Mouse (Mus musculus): ENCODE measurements around the gene Slc35d3.

Gene Slc35d3

DNA sequence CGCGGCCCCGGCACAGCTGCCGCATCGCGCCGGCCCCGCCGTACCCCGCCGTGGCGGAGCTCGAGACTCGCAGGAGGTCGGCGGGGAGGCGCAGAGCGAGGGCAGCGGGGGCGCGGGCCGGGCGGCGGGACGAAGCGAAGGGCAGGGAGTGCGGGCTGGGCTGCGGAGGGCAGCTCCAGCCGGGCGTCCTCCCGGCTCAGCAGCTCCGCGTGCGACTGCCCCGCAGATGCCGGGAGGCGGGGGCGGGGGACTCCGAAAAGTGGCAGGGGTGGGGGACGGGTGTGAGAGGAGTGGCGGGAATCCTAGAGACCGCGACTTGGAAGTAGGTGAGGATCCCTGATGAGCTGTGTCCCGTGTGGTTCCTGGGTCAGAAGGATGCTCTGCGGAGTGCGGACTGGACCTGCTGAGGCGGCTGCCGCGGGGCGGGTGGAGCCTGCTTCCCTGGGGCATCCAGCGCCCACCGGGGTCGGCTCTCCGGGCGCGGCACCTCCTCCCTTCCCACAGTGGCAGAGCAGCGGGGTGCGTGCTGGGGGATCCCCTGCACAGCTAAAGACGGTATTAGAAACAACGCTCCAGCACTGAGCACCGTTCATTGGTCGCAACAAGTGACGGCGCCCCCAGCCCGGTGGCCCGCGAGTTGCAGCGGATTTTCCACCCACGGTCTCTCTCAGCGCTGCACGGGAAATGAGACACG lies at the start of gene Slc35d3:
Slc35d3 (minus strand) TSS at position 462 of the 694 bp plus-strand sequence.
- DNase-seq (ENCODE audit: extremely low spot score, low spot score), result peak; percentile 77

DNA sequence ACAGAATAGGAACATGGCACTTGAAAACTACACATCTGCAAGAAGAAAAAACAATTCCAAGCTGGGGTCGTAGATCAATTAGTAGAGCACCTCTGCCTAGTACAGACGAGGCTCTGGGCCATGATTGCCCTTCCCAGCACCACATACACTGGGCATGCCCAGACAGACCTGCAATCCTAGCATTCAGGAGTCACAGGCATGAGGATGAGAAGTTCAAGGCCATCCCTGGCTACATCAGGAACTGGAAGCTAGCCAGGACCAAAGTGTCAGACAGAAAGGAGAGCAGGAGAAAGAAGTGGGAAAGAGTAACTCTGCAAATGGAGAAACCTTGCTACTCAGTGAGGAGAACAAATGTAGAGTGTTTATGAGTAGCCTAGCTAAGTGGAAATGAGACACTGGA lies 48.9 kb upstream of the Slc35d3 start:
- DNase-seq (ENCODE audit: extremely low spot score, low spot score), result no peak

DNA sequence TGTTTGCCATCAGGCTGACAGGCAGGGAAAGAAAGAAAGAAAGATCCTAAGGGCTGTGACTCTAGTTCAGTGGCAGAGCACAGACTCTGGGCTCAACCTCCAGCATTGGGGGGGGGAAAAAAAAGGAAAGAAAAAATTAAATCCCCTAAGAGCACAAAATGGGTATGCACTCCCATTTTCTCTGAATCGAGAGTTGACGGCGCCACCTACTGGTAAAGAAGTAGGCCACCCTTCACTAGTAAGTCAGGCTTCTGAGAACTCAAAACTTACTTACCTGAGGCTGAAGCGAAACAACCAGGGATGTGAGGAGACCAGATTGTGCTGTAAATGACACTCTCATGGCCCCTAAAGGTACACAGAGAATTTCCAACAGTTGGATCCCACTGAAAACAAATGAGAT lies 42.7 kb upstream of the Slc35d3 start:
- DNase-seq (ENCODE audit: extremely low spot score, low spot score), result peak; percentile 33

DNA sequence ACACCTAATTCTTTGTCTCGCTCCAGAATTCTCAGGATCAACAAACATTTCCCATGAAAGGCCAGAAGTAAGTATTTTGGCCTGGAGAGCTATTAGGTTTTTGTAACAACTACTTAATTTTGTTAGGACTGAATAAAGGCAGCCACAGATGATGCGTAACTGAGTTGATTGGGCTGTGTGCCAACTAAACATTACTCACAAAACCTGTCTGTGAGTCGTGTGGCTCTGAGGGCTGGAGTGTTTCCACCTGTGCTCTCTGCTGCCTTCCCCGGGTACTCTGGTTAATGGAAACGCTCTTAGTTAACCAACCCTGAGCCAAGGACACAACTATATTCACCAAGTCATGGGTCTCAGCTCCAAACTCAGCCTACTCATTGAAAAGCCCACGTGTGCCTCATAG lies 41.9 kb upstream of the Slc35d3 start:
- DNase-seq (ENCODE audit: extremely low spot score, low spot score), result no peak

DNA sequence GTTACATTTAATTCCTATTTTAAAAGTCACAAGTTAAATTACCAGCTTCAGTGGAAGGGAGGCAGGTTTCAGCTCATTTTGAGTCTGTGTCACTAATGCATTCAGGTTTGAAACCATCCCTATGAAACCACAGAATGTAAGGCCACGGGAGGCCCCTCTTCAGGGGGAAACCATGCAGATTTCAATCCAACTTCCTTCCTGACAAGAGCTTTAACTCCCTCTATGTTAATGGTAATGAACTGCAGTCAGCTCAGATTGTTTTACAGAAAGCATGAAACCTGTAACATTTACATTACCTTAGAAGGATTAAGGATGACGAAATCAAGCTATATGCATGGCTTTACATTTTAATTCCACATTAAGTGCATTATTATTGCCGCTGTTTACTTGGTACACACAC lies 40.4 kb upstream of the Slc35d3 start:
- no peak for DNase-seq (ENCODE audit: extremely low spot score, low spot score)

DNA sequence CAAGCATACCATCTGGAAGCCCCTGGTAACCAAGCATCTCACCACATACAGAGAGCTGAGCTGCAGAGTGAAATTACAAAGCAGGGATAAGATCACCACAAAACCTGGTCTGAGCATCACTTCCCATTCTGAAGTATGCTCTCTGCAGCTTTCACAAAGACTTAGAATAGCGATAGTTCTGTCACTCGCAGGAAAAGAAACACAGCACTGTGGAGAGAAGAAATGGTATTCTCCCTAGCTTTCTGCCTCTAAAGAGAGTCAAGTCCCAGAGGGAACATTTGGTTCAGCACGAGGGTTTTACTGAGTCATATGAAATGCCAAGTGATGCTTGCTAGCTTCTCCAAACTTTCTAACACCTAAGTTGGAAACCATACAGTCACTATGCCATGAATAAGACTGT lies 38.6 kb upstream of the Slc35d3 start:
- no peak for DNase-seq (ENCODE audit: extremely low spot score, low spot score)

DNA sequence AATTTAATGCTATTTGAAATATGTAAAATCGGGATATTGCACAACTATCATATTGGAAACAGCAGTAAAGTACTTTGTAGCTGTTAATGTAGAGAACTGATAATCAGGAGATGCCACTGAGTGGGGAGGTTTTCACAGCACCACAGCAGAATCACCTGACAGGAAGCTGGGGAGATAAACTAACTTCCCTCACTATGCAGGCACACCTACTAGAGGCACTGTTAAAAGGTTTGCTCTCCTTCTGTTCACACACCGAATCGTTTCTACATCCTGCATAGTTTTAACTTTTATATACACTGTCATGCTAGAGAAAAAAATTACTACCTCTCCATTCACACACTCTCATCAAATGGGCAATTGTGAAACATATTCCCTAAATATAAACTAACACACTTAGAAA lies 35.0 kb upstream of the Slc35d3 start:
- no peak for DNase-seq (ENCODE audit: extremely low spot score, low spot score)

DNA sequence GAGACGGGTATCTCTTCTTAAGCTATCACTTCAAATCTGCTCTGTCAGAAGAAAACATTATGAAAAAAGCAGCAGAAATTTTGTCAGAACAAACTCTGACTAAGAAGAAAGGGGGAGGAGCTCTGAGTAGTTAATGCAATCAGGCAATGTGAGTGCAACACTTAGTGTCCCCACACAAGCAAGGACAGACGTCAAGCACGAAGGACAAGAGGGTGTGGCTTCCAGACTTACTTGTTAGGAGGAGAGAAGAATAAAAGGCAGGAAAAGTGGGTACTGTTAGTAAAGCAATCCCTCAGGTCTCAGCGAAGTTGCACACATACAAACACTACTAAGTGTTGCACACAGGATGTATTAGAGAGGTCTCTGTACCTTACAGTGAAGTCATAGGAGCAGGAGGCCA lies 33.1 kb upstream of the Slc35d3 start:
- DNase-seq (ENCODE audit: extremely low spot score, low spot score), result no peak

DNA sequence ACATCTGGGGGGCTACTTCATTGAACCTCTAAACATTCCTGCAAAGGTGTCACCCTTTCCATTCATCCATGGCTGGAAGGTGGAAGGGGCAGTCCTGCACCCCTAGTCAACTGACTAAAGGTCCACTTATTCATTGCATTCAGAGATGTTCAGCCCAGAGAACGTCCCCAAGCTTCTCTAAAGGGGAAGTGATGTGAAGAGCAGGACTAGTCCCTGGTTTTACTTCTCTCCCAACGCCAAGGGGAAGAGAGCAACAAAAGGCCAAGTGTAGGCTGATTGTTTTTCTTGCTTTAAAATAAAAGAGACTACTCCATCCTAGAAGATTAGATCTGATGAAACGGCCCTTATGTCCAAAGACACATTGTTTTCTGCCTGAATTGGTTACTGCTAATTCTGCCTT lies 29.2 kb upstream of the Slc35d3 start:
- no peak for DNase-seq (ENCODE audit: extremely low spot score, low spot score)

DNA sequence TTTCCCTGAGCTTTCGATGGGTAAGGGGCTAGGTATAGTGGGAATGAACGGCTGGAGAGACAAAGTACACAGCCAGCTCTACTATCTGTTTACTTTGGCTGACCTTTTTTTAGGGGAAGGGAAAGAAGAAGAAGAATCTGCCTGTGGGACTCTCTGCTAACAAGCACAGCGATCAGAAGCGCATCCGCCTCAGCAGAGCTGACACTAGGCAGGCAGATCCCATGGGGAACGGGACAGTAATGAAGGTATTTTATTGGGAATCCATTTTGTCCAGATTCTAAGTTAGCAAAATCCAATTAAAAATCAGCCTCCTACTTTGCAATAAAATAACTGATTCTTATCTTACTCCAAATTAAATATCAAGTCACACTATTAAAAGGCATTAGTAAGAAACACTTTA lies 27.9 kb upstream of the Slc35d3 start:
- DNase-seq (ENCODE audit: extremely low spot score, low spot score), result no peak

DNA sequence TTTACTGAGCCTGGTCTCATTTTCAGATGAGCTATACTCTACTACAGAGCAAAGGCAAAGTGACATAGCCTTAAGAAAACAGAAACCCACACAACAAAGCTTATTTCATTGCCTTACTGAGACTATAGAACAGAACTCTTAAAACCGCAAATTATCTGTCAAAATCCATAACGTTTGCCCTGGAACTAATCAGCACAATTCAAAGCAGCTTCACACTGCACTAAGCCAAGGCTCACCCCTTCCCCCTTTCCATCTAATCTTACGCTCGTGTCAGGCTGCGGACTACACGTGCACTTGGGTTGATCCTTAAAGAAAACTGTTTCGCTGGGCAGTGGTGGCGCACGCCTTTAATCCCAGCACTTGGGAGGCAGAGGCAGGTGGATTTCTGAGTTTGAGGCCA lies 26.4 kb upstream of the Slc35d3 start:
- DNase-seq (ENCODE audit: extremely low spot score, low spot score), result no peak

DNA sequence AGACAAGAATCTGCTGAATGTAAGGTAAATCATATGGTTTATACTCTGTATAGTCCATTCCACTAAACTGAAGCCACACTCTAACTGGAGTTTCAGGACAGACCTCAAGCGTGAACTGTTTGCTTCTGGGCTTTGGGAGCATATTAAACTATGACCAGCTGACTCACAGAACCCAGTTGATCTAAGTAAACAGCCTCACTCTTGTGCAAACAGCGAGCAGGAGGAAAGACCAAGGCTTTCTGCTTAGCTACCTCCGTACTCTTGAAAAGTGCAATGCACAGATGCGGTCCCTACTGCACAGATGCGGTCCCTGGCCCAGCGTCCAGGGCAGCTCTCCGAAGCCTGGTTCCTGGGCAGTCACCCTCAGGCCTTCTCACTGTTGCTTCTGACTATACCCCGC lies 26.0 kb upstream of the Slc35d3 start:
- DNase-seq (ENCODE audit: extremely low spot score, low spot score), result no peak

DNA sequence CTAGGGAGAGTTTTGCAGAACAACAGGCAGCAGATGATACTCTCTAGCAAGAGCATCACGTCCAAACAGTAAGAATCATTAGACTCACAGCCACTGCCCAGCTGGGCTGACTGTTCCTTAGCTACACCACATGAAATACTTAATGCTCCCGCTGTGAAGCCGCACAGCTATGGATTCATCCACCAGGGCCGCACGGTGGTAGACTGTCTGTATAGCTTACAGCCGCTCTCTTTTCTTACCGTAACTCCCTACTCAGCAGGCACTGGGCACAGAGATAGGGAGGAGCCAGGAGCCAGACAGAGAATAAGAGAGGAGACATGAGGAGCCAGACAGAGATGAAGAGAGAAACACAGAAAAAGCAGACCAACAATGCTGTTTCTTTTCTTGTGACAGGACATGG lies 25.4 kb upstream of the Slc35d3 start:
- no peak for DNase-seq (ENCODE audit: extremely low spot score, low spot score)

DNA sequence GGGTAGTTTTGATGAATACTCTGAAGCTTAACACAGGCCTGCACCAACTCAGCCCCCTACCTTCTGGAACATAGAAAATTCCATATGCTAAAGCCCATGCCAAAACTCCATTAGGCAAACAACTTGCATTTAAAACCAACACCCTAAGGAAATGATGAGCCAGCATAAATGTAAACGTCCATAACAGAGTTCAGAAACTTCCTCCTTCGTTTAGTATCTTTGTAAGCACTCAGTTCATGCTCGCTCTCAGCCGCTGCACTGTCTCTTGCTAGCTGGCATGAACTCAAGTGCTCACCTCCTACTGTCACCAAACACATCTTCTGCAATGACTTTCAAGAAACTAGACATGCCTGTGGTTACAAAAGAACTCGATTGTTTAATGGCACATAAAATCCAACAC lies 24.1 kb upstream of the Slc35d3 start:
- DNase-seq (ENCODE audit: extremely low spot score, low spot score), result no peak

DNA sequence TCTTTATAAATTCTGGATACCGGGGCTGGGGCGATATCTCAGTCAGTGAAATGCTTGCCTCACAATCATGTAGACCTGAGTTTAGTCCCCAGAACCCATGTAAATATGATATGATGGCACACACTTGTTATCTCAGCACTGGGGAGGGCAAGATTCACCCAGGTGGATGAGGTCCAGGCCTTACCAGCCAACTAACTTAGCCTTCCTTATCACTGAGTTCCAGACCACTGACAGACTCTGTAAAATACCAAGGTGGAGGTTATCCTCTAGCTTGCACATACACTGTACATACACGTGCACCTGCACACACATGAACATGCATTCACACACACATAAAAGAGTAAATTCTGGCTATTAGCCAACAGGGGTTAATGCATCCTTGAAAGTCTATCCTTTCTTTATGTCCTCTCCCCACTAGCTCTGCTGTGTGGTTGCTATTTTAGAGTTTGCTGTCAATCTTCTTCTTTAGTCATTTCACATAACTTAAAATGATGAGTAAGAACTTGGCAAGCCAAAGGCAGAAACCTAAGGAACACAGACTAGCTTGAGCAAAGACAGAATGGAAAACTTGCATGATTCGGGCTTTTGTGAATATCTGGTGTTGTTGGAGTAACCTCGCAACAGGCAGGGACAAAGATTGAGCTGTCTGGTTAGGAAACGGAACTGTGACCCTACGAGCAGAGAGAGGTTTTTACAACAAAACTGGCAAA lies 4.5 kb upstream of the Slc35d3 start:
- no peak for DNase-seq (ENCODE audit: extremely low spot score, low spot score)

DNA sequence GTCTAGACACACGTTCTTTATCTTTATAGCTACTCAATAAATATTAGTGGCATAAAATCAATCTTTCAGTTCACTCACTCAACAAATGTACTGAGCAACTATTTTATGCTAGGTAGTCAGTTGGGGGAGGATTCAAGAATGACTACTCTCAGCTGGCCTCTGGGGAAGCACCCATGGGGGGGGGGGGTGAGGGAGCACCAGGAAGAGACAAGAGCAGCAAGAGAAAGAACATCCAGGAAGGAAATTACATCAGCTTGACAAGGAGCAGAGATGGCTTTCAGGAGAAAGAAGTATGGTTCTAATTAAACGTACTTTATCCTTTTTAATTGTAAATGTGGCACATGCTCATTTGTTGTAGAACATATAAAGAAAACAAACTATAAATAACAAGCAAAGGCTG lies 2.4 kb upstream of the Slc35d3 start:
- DNase-seq (ENCODE audit: extremely low spot score, low spot score), result no peak

DNA sequence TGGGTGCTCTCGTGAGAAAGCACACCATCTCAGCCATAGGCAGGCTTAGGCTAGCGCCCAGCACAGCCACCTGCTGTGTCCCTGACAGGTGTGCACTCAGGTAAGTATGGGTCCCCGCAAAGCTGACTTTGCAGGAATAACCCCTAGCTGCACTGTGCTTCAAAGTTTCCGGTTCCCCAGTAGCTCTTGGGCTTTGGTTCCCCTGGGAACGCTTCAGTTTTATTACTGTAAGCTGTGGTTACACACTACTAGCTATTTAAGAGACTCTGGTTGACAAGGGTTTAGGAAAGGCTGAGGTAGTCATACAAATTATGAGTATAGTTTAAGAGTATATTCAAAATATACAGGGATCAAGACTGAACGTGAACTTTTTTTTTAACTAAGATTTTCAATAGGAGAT lies 1.5 kb upstream of the Slc35d3 start:
- DNase-seq (ENCODE audit: extremely low spot score, low spot score), result no peak

DNA sequence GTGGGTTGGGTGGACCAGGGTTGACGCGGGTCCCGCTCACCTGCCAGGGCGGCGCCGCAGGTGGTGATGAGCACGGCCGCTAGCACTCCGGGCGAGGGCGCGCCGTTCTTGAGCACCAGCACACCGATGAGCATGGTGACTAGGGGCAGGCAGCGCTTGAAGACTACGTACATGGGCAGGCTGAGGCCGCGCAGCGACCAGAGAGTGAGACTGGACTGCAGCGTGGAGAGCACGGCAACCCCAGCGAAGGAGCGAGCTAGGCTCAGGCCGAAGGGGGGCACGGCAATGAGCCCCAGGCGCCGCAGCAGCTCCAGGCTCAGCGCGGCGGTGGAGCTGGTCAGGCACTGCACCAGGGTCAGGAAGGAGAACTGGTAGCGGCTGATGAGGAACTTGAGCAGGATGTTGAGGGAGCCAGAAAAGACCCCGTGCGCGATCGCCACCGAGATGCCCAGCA lies 688 bp downstream of the Slc35d3 start:
- DNase-seq (ENCODE audit: extremely low spot score, low spot score), result no peak

DNA sequence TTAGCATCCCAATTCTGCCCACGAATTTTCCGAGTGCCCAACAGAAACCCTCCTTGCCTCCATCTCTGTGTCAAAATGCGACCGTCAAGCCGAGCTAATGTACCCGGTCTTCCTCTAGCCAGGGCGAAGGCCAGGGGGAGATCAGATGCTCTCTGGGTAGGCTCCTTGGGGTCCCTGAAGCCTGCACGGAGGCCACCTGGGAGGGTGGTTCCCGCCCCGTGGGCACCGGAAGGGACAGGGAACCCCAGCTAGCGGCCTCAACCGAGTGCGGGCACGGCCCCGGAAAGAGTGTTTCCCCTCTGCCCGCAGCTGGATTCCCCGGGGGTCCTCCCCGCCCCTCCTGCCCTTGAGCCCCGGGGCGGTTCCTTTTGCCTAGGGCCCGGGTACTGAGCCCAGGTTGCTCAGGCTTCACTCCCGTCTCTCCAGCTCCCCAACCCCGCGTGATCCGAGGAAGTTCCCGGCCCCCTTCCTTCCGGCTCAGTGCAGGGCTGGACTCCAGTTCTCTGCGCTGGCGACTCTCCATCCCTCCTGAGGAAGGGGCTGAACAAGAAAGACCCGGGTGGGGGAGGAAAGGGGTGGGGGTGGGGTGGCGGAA lies 1.4 kb downstream of the Slc35d3 start:
- peak; percentile 67 for DNase-seq (ENCODE audit: extremely low spot score, low spot score)

DNA sequence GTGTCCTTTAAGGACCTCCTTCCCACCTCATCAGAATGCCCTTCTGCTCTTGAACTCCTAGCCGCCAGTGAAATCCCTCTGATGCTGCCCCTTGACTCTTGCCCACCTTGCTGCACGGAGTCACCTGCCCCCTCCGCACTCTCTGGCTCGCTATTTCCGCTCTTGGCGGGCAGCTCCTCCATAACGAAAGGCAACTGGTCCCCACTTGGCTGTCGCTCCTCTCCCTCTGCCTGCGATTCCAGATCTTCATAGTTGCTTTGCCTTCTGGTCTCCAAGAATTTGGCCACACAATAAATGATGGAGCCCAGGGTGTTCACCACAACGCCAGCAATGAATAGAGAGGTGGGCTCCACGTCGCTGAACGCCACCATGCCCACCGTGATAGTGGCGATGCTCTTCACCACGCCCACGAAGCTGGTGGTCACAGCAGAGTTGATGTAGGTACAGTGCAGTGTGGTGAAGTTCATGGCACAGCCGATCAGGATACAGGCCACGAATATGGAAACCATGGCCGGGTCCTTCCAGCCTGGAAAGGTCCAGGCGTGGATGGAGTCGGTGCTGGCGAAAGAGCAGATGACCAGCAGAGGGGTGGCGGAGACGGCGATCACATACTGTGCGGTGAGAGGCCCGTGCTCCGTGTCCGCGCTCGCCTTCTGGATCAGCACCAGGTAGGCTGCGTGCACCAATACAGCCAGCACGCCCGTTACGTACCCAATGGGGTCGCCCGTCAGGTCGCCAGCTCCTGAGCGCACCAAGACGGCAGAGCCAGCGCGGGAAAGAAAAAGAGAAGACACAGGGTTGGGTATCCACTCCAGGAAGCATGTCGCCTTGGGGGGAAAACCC lies 2.1 kb downstream of the Slc35d3 start:
- DNase-seq (ENCODE audit: extremely low spot score, low spot score), result no peak

DNA sequence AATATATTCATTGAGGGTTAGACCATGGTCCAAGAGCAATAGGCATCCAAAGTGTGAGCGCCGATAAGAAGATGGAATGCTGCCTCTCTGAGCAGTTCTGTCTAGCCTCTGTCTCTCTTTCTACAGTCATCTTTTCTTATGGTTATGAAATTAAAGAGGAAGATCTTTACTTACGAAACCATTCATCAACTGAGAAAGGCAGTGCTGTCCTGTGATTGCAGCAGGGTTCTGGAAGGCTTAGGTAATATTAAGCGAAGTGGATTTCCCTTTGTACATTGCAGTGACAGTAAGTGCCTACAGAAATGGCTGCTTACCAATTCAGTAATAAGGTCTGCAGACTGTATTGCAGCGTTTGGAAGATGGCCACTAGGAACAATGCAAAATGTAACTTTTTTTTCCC lies 11.4 kb downstream of the Slc35d3 start:
- DNase-seq (ENCODE audit: extremely low spot score, low spot score), result no peak
